ENCODE assay signal across 27 mouse cellular contexts in the genomic region with DNA sequence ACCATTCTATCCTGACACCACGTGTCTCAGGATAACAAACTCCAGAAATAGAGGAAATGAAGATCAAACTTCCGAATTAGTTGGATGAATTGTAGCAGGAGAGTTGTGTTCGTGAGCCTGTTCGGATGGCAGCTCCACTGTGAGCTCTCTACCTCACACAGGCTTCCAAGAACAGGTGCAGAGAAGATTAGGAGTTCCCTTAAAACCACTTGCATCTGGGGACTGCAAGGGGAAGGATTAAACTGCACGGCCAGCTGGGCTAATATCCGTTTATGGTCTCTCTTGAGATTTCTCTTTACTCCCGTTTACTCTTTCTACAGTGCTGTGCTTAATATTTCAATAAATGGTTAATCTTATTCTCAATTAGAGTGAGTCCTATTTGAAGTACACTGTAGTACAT. TPM values are rescaled to one million over a fixed set of nuclear protein-coding genes. Genes with fewer than 3 reads are reported as not detected.
DNase-seq lines count a peak whose midpoint lies in the region; ATAC-seq and TF ChIP-seq lines count a peak whose summit lies in the region.
"Had no signal": no experiment of that assay in that cellular context is flagged by ENCODE, and none has a peak within 500 bp of the region (broad histone marks: within the 10 kb centered on the region; RNA-seq: fewer than 3 reads in every experiment).

No protein-coding gene starts in this region.

- no peaks in the 10 kb centered on the region for H3K36me3 ChIP-seq in embryonic facial prominence, embryonic 14.5 days (ENCODE audit: control insufficient read depth, insufficient read depth, low read length)
- H3K36me3 ChIP-seq in embryonic facial prominence, embryonic 10.5 days (replicated peaks), result no peaks in the 10 kb centered on the region
- H3K36me3 ChIP-seq in midbrain, postnatal 0 days (ENCODE audit: insufficient read depth, low read length), result no peaks in the 10 kb centered on the region
- no peaks in the 10 kb centered on the region for H3K36me3 ChIP-seq in midbrain, embryonic 11.5 days (ENCODE audit: control insufficient read depth, insufficient read depth, low read length)
- no peaks in the 10 kb centered on the region for H3K36me3 ChIP-seq in forebrain, embryonic 11.5 days (ENCODE audit: control insufficient read depth, insufficient read depth, low read length)
- H3K36me3 ChIP-seq in liver, postnatal 0 days (replicated peaks; ENCODE audit: insufficient read depth, low read length), result no peaks in the 10 kb centered on the region
- H3K36me3 ChIP-seq: embryonic facial prominence, embryonic 13.5 days; forebrain, embryonic 10.5 days; heart, embryonic 10.5 days; heart, embryonic 13.5 days had no signal

- no peak for TF ChIP-seq EP300 in liver, postnatal 0 days (IDR thresholded peaks at IDR 0.05; ENCODE audit: low read depth)

- H3K4me3 ChIP-seq in embryonic facial prominence, embryonic 14.5 days (ENCODE audit: low read depth, low read length), result no peak overlapping the region
- H3K4me3 ChIP-seq in embryonic facial prominence, embryonic 10.5 days, result no peak overlapping the region
- H3K4me3 ChIP-seq in midbrain, postnatal 0 days (ENCODE audit: low read depth, low read length), result no peak overlapping the region
- no peak overlapping the region for H3K4me3 ChIP-seq in midbrain, embryonic 11.5 days (ENCODE audit: low read depth, low read length)
- no peak overlapping the region for H3K4me3 ChIP-seq in forebrain, embryonic 11.5 days (ENCODE audit: low read depth, low read length)
- H3K4me3 ChIP-seq in liver, postnatal 0 days (ENCODE audit: low read depth, low read length), result no peak overlapping the region
- H3K4me3 ChIP-seq: embryonic facial prominence, embryonic 13.5 days; forebrain, embryonic 10.5 days; heart, adult 2 months; heart, embryonic 10.5 days; heart, embryonic 13.5 days had no signal

- H3K27ac ChIP-seq in embryonic facial prominence, embryonic 14.5 days (replicated peaks; ENCODE audit: low read depth, low read length), result no peak overlapping the region
- H3K27ac ChIP-seq in embryonic facial prominence, embryonic 10.5 days (replicated peaks), result no peak overlapping the region
- no peak overlapping the region for H3K27ac ChIP-seq in midbrain, postnatal 0 days (ENCODE audit: low read depth, low read length)
- no peak overlapping the region for H3K27ac ChIP-seq in midbrain, embryonic 11.5 days (ENCODE audit: low read depth, low read length)
- no peak overlapping the region for H3K27ac ChIP-seq in forebrain, embryonic 11.5 days (ENCODE audit: low read depth, low read length)
- H3K27ac ChIP-seq in liver, postnatal 0 days (ENCODE audit: low read depth), result no peak overlapping the region
- H3K27ac ChIP-seq: embryonic facial prominence, embryonic 13.5 days; forebrain, embryonic 10.5 days; heart, adult 2 months; heart, embryonic 10.5 days; heart, embryonic 13.5 days; hindbrain, embryonic 14.5 days; hindbrain, postnatal 0 days had no signal

- H3K9ac ChIP-seq in embryonic facial prominence, embryonic 14.5 days (ENCODE audit: low read depth, low read length), result no peak overlapping the region
- no peak overlapping the region for H3K9ac ChIP-seq in midbrain, postnatal 0 days (replicated peaks; ENCODE audit: low read length, poor library complexity, severe bottlenecking)
- no peak overlapping the region for H3K9ac ChIP-seq in midbrain, embryonic 11.5 days (ENCODE audit: low read length)
- no peak overlapping the region for H3K9ac ChIP-seq in forebrain, embryonic 11.5 days (ENCODE audit: low read length)
- H3K9ac ChIP-seq in liver, postnatal 0 days (replicated peaks), result no peak overlapping the region
- H3K9ac ChIP-seq: embryonic facial prominence, embryonic 13.5 days; forebrain, postnatal 0 days; heart, embryonic 13.5 days; hindbrain, embryonic 14.5 days had no signal

- no peak overlapping the region for H3K4me2 ChIP-seq in embryonic facial prominence, embryonic 14.5 days (ENCODE audit: low read depth, low read length)
- H3K4me2 ChIP-seq in midbrain, postnatal 0 days (ENCODE audit: low read depth, low read length, poor library complexity, severe bottlenecking), result no peak overlapping the region
- H3K4me2 ChIP-seq in midbrain, embryonic 11.5 days, result no peak overlapping the region
- H3K4me2 ChIP-seq in forebrain, embryonic 11.5 days (ENCODE audit: low read depth, low read length, severe bottlenecking), result no peak overlapping the region
- no peak overlapping the region for H3K4me2 ChIP-seq in liver, postnatal 0 days (ENCODE audit: low read depth, low read length)
- H3K4me2 ChIP-seq: embryonic facial prominence, embryonic 13.5 days; heart, embryonic 13.5 days; hindbrain, embryonic 14.5 days had no signal

- no peaks in the 10 kb centered on the region for H3K9me3 ChIP-seq in embryonic facial prominence, embryonic 14.5 days (ENCODE audit: control insufficient read depth, low read length)
- H3K9me3 ChIP-seq in embryonic facial prominence, embryonic 10.5 days, result no peaks in the 10 kb centered on the region
- H3K9me3 ChIP-seq in midbrain, postnatal 0 days (ENCODE audit: low read length), result no peaks in the 10 kb centered on the region
- H3K9me3 ChIP-seq in midbrain, embryonic 11.5 days (ENCODE audit: control insufficient read depth, low read length), result no peaks in the 10 kb centered on the region
- H3K9me3 ChIP-seq in forebrain, embryonic 11.5 days (ENCODE audit: control insufficient read depth, low read length), result no peaks in the 10 kb centered on the region
- H3K9me3 ChIP-seq in liver, postnatal 0 days (ENCODE audit: low read length), result no peaks in the 10 kb centered on the region
- H3K9me3 ChIP-seq: embryonic facial prominence, embryonic 13.5 days; forebrain, embryonic 10.5 days; heart, embryonic 10.5 days; heart, embryonic 13.5 days had no signal

- ATAC-seq in embryonic facial prominence, embryonic 14.5 days (ENCODE audit: low read depth), result no peak; the same call in 1 of the 2 replicates
- no peak for ATAC-seq in midbrain, postnatal 0 days (ENCODE audit: low FRiP score)
- no peak for ATAC-seq in midbrain, embryonic 11.5 days (ENCODE audit: low FRiP score)
- no peak for ATAC-seq in frontal cortex, adult (ENCODE audit: low TSS enrichment)
- no peak for ATAC-seq in forebrain, embryonic 11.5 days (replicated peaks; ENCODE audit: low FRiP score)
- no peak for ATAC-seq in liver, postnatal 0 days
- ATAC-seq: activated CD4-positive, CD25-positive, alpha-beta regulatory T cell, adult 4 months; forebrain, embryonic 14.5 days; forebrain, postnatal 0 days; hindbrain, postnatal 0 days had no signal

- TF ChIP-seq CTCF in midbrain, postnatal 0 days (IDR thresholded peaks at IDR 0.05), result no peak
- TF ChIP-seq CTCF in liver, postnatal 0 days (IDR thresholded peaks at IDR 0.05; ENCODE audit: low read depth), result no peak

- DNase-seq in embryonic facial prominence, embryonic 14.5 days (ENCODE audit: low spot score), result peak; percentile 43
- no peak for DNase-seq in embryonic facial prominence, embryonic 10.5 days (ENCODE audit: low spot score)
- peak; percentile 18 for DNase-seq in midbrain, postnatal 0 days (ENCODE audit: low spot score)
- DNase-seq in midbrain, embryonic 11.5 days (ENCODE audit: low spot score, missing footprints), result no peak
- peak; percentile 21 for DNase-seq in retina, embryonic 14.5 days (ENCODE audit: low spot score)
- no peak for DNase-seq in forebrain, embryonic 11.5 days (ENCODE audit: low spot score)
- DNase-seq in liver, postnatal 0 days, result no peak
- DNase-seq: adrenal gland, adult 8-10 months; adrenal gland, postnatal 25 days; cerebellum, adult 11-12 months; cerebellum, adult 9-10 months; cerebellum, postnatal 14 days; forebrain, postnatal 0 days; gastrocnemius, postnatal 10 days; gastrocnemius, postnatal 36 days; heart, adult 2 months; heart, postnatal 14 days; heart, postnatal 4 days had no signal

- WGBS in embryonic facial prominence, embryonic 14.5 days, result 57% methylated on average over 7 of the region's 7 CpGs
- 76% methylated on average over 7 of the region's 7 CpGs for WGBS in embryonic facial prominence, embryonic 10.5 days
- WGBS in midbrain, postnatal 0 days, result 59% methylated on average over 7 of the region's 7 CpGs
- WGBS in midbrain, embryonic 11.5 days, result 78% methylated on average over 7 of the region's 7 CpGs
- 83% methylated on average over 7 of the region's 7 CpGs for WGBS in forebrain, embryonic 11.5 days
- 62% methylated on average over 7 of the region's 7 CpGs for WGBS in liver, postnatal 0 days (ENCODE audit: insufficient replicate concordance)

- no peaks in the 10 kb centered on the region for H3K27me3 ChIP-seq in embryonic facial prominence, embryonic 14.5 days (replicated peaks; ENCODE audit: control insufficient read depth, insufficient read depth, low read length)
- no peaks in the 10 kb centered on the region for H3K27me3 ChIP-seq in embryonic facial prominence, embryonic 10.5 days (replicated peaks; ENCODE audit: low read depth, poor library complexity, severe bottlenecking)
- H3K27me3 ChIP-seq in midbrain, postnatal 0 days (ENCODE audit: insufficient read depth, low read length), result no peaks in the 10 kb centered on the region
- H3K27me3 ChIP-seq in midbrain, embryonic 11.5 days (ENCODE audit: control insufficient read depth, insufficient read depth, low read length), result no peaks in the 10 kb centered on the region
- no peaks in the 10 kb centered on the region for H3K27me3 ChIP-seq in forebrain, embryonic 11.5 days (ENCODE audit: control insufficient read depth, insufficient read depth, low read length)
- H3K27me3 ChIP-seq in liver, postnatal 0 days (ENCODE audit: insufficient read depth, low read length), result no peaks in the 10 kb centered on the region
- H3K27me3 ChIP-seq: embryonic facial prominence, embryonic 13.5 days; heart, embryonic 13.5 days had no signal

- H3K4me1 ChIP-seq in embryonic facial prominence, embryonic 14.5 days (ENCODE audit: control insufficient read depth, insufficient read depth, low read length), result no peaks in the 10 kb centered on the region
- H3K4me1 ChIP-seq in embryonic facial prominence, embryonic 10.5 days, result no peaks in the 10 kb centered on the region
- H3K4me1 ChIP-seq in midbrain, postnatal 0 days (ENCODE audit: insufficient read depth, low read length), result no peaks in the 10 kb centered on the region
- H3K4me1 ChIP-seq in midbrain, embryonic 11.5 days (ENCODE audit: control insufficient read depth, insufficient read depth, low read length), result no peaks in the 10 kb centered on the region
- H3K4me1 ChIP-seq in forebrain, embryonic 11.5 days (replicated peaks; ENCODE audit: control insufficient read depth, insufficient read depth, low read length), result no peaks in the 10 kb centered on the region
- no peaks in the 10 kb centered on the region for H3K4me1 ChIP-seq in liver, postnatal 0 days (ENCODE audit: insufficient read depth)
- H3K4me1 ChIP-seq: embryonic facial prominence, embryonic 13.5 days; forebrain, embryonic 10.5 days had no signal

RNA-seq across cellular contexts. Expression of a gene that starts 54.8 kb away (rescaled TPM):
- polyA plus RNA-seq in embryonic facial prominence, embryonic 14.5 days (2014; fragmentation: Nextera tagmentation; extraction: Ambion mirVana), result 1.00 and 1.1 TPM in 2 replicates
- polyA plus RNA-seq in embryonic facial prominence, embryonic 10.5 days (2016; fragmentation: Nextera tagmentation; extraction: Ambion mirVana), result 0.05 and 0.31 TPM in 2 replicates
- 0.38 and 0.66 TPM in 2 replicates for total RNA-seq in midbrain, postnatal 0 days (2014; rRNA removed)
- 0.33 and 0.43 TPM in 2 replicates for polyA plus RNA-seq in midbrain, postnatal 0 days (2015; fragmentation: Nextera tagmentation; extraction: Ambion mirVana)
- polyA plus RNA-seq in midbrain, embryonic 11.5 days (2014; fragmentation: Nextera tagmentation; extraction: Ambion mirVana), result 0.46 and 0.59 TPM in 2 replicates
- polyA plus RNA-seq in forebrain, embryonic 11.5 days (2014; fragmentation: Nextera tagmentation; extraction: Ambion mirVana), result 0.31 and 0.33 TPM in 2 replicates
- 3.0 and 3.4 TPM in 2 replicates for polyA plus RNA-seq in liver, postnatal 0 days (2015; fragmentation: Nextera tagmentation; extraction: Ambion mirVana)

Comparison
In these comparisons a context has a peak if more than half of its experiments do, and no peak if none do; other contexts are left out.
1. DNase-seq: peak in embryonic facial prominence, embryonic 14.5 days (single experiment), midbrain, postnatal 0 days (single experiment) and retina, embryonic 14.5 days (single experiment); none in embryonic facial prominence, embryonic 10.5 days (single experiment), midbrain, embryonic 11.5 days (single experiment), forebrain, embryonic 11.5 days (single experiment) and liver, postnatal 0 days (single experiment).